21 mouse cellular contexts compared by ENCODE assay signal in genomic region chr2:180254436-180255209, GRCm38 (mm10). TPM values are rescaled to one million over a fixed set of nuclear protein-coding genes. Genes with fewer than 3 reads are reported as not detected.
"Had no signal": no experiment of that assay in that cellular context is flagged by ENCODE, and none has a peak within 500 bp of the region (broad histone marks: within the 10 kb centered on the region; RNA-seq: fewer than 3 reads in every experiment).

No protein-coding gene starts in this region.

- H3K9me3 ChIP-seq: limb, embryonic 10.5 days; liver, embryonic 15.5 days; midbrain, embryonic 12.5 days; stomach, embryonic 15.5 days had no signal

- H3K27me3 ChIP-seq: liver, embryonic 15.5 days; midbrain, embryonic 12.5 days; stomach, embryonic 15.5 days had no signal

- H3K27ac ChIP-seq: kidney, postnatal 0 days; limb, embryonic 10.5 days; liver, embryonic 15.5 days; midbrain, embryonic 12.5 days; stomach, embryonic 15.5 days had no signal

- ATAC-seq: lung, postnatal 0 days; midbrain, embryonic 16.5 days had no signal

- DNase-seq: kidney, adult 18-20 months; lung, adult 2 months; lung, postnatal 36 days; right cerebral cortex, postnatal 14 days; thymus, adult 2 months; thymus, postnatal 25 days had no signal

- H3K4me3 ChIP-seq: limb, embryonic 10.5 days; liver, embryonic 15.5 days; midbrain, embryonic 12.5 days; stomach, embryonic 15.5 days had no signal

- H3K9ac ChIP-seq: liver, embryonic 15.5 days; midbrain, embryonic 12.5 days; stomach, embryonic 15.5 days had no signal

RNA-seq across cellular contexts. Expression of gene Rbbp8nl, which starts 35.1 kb away (rescaled TPM):
- total RNA-seq: layer of hippocampus, adult 8-10 months; layer of hippocampus, postnatal 14 days; left cerebral cortex, adult 18-20 months; left cerebral cortex, postnatal 14 days; megakaryocyte progenitor cell, adult 5-6 weeks had no signal
- polyA plus RNA-seq: liver, embryonic 15.5 days; midbrain, embryonic 16.5 days; neural tube, embryonic 14.5 days; spleen, adult 2 months; testis, adult 2 months had no signal
